Mouse (Mus musculus) ES-E14 (cell line): Measurements from ENCODE around the gene Olfr575.
A peak's percentile ranks its signal among the peaks of the same experiment; 100 is the strongest.

Experiments used
- HCFC1 ChIP-seq: IDR thresholded peaks from 2 replicates; pipeline ENCODE4 v1.6.1; 2012; ENCODE audit warnings: low read length, inconsistent platforms, borderline replicate concordance; ENCODE audit not compliant: insufficient read depth
- ZC3H11A ChIP-seq: IDR thresholded peaks from 2 replicates; pipeline ENCODE4 v1.6.1; 2012; ENCODE audit warnings: low read depth, mild to moderate bottlenecking, inconsistent platforms, low read length, borderline replicate concordance
- ZNF384 ChIP-seq: IDR thresholded peaks from 2 replicates; pipeline ENCODE4 v1.6.1; 2012; ENCODE audit warnings: low read depth, low read length, inconsistent platforms

DNA sequence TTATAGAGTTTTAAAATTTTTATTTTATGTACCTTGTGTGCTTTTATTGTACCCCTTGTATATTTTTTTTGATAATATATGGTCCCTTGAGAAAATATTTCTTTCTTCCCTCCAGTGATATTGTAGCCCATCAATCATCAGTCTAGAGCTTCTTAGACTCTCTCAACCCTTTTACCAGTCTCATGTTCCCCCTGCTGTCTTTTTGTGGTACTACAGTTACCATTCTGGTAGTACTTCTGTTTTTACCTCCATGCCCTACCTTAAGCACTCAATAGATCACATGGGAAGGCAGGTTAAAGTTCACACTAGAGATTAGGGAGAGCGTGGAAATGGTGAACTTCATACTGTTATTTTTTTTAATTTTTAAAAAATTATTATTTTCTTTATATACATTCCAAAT is 38.9 kb downstream of the Olfr575 start:
- TF ChIP-seq ZC3H11A (peak; percentile 91), HCFC1 (no peak), ZNF384 (no peak)
